In the genomic region with DNA sequence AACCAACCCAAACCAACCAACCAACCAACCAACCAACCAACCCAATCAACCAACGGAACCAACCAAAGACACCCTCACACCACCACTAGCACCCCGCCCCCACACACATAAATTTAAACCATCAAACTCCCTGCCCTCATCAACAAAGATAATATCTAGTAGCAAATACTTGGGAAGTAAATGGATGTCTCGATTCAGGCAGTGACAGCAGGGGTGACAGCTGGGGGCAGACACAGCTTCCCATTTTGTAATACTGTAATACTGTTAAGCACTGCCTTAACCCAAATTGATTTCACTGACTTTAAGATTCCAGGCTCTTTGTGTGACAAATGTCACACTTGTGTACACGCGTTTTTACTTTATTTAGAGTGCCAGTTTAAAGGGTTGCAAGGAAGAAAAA, we compare ENCODE assay signal across 8 mouse cellular contexts. TPM values are rescaled to one million over a fixed set of nuclear protein-coding genes. Genes with fewer than 3 reads are reported as not detected.
DNase-seq lines count a peak whose midpoint lies in the region; ATAC-seq and TF ChIP-seq lines count a peak whose summit lies in the region.

No protein-coding gene starts in this region.

- H3K9ac ChIP-seq in heart, embryonic 13.5 days = no peak overlapping the region; the same call in 1 of the 2 replicates
- no peak overlapping the region for H3K9ac ChIP-seq in hindbrain, postnatal 0 days (replicated peaks; ENCODE audit: low read length)

- ATAC-seq in heart, embryonic 13.5 days (ENCODE audit: extremely low read depth, insufficient number of reproducible peaks, low FRiP score, low TSS enrichment) = no peak
- peak; percentile 12 for ATAC-seq in hindbrain, postnatal 0 days
- ATAC-seq in megakaryocyte progenitor cell, adult 5-6 weeks (replicated peaks; ENCODE audit: poor library complexity) = 0 out of 2 replicates have a peak, but pooled peaks have one; percentile 12

- peaks cover 11% of the 10 kb centered on the region for H3K4me1 ChIP-seq in heart, embryonic 13.5 days
- H3K4me1 ChIP-seq in embryonic facial prominence, embryonic 10.5 days = peaks cover 18% of the 10 kb centered on the region
- no peaks in the 10 kb centered on the region for H3K4me1 ChIP-seq in hindbrain, postnatal 0 days (ENCODE audit: insufficient read depth, low read length)

- no peak overlapping the region for H3K27ac ChIP-seq in heart, embryonic 13.5 days (replicated peaks)
- H3K27ac ChIP-seq in embryonic facial prominence, embryonic 10.5 days (replicated peaks) = no peak overlapping the region
- H3K27ac ChIP-seq in hindbrain, postnatal 0 days = no peak overlapping the region

- intact Hi-C loops in left cerebral cortex, postnatal 25 days (cut with DNase I) = loop anchor here (5.0 to 10.0 kb wide), 3 partner anchors 274 to 1504 kb away; no protein-coding TSS in a partner anchor

- peaks cover 35% of the 10 kb centered on the region for H3K27me3 ChIP-seq in heart, embryonic 13.5 days (replicated peaks)
- H3K27me3 ChIP-seq in embryonic facial prominence, embryonic 10.5 days (replicated peaks; ENCODE audit: low read depth, poor library complexity, severe bottlenecking) = peaks cover 20% of the 10 kb centered on the region
- H3K27me3 ChIP-seq in hindbrain, postnatal 0 days (ENCODE audit: insufficient read depth, low read length) = no peaks in the 10 kb centered on the region

- 50% methylated on average over 5 of the region's 5 CpGs for WGBS in heart, embryonic 13.5 days
- 49% methylated on average over 5 of the region's 5 CpGs for WGBS in embryonic facial prominence, embryonic 10.5 days
- 47% methylated on average over 5 of the region's 5 CpGs for WGBS in hindbrain, postnatal 0 days

- TF ChIP-seq CTCF in hindbrain, postnatal 0 days (IDR thresholded peaks at IDR 0.05; ENCODE audit: low read depth) = no peak

- H3K4me2 ChIP-seq in heart, embryonic 13.5 days = peak overlapping the region; percentile 78
- peak overlapping the region; percentile 93 for H3K4me2 ChIP-seq in hindbrain, postnatal 0 days (ENCODE audit: low read depth, low read length)

- DNase-seq in heart, adult 11 months = no peak
- peak; percentile 11 for DNase-seq in embryonic facial prominence, embryonic 10.5 days (ENCODE audit: low spot score)
- DNase-seq in hindbrain, postnatal 0 days (ENCODE audit: low spot score) = no peak
- no peak for DNase-seq in thymus, postnatal 0 days (ENCODE audit: low spot score)
- DNase-seq in thymus, postnatal 4 days = no peak
- no peak for DNase-seq in left cerebral cortex, postnatal 25 days (ENCODE audit: low spot score in 2 of 2)

- no peaks in the 10 kb centered on the region for H3K36me3 ChIP-seq in heart, embryonic 13.5 days
- H3K36me3 ChIP-seq in embryonic facial prominence, embryonic 10.5 days (replicated peaks) = no peaks in the 10 kb centered on the region
- no peaks in the 10 kb centered on the region for H3K36me3 ChIP-seq in hindbrain, postnatal 0 days (ENCODE audit: insufficient read depth, low read length)

- H3K9me3 ChIP-seq in heart, embryonic 13.5 days = peaks cover 4% of the 10 kb centered on the region; the same call in 1 of the 2 replicates
- no peaks in the 10 kb centered on the region for H3K9me3 ChIP-seq in embryonic facial prominence, embryonic 10.5 days
- no peaks in the 10 kb centered on the region for H3K9me3 ChIP-seq in hindbrain, postnatal 0 days (ENCODE audit: low read length)

- H3K4me3 ChIP-seq in heart, embryonic 13.5 days = peak overlapping the region; percentile 67
- peak overlapping the region; percentile 77; the same call in 1 of the 2 replicates for H3K4me3 ChIP-seq in embryonic facial prominence, embryonic 10.5 days
- H3K4me3 ChIP-seq in hindbrain, postnatal 0 days (ENCODE audit: low read length) = peak overlapping the region; percentile 69

RNA-seq across cellular contexts. Expression of a gene that starts 1.2 kb away (rescaled TPM):
- polyA plus RNA-seq in heart, embryonic 13.5 days (2015; fragmentation: Nextera tagmentation; extraction: Ambion mirVana) = 9.4 and 11.7 TPM in 2 replicates
- 10.8 and 12.4 TPM in 2 replicates for polyA plus RNA-seq in embryonic facial prominence, embryonic 10.5 days (2016; fragmentation: Nextera tagmentation; extraction: Ambion mirVana)
- total RNA-seq in hindbrain, postnatal 0 days (2014; rRNA removed) = 8.1 and 11.7 TPM in 2 replicates
- 8.2 and 10.5 TPM in 2 replicates for polyA plus RNA-seq in hindbrain, postnatal 0 days (2015; fragmentation: Nextera tagmentation; extraction: Ambion mirVana)
- 1.9 and 2.8 TPM in 2 replicates for total RNA-seq in megakaryocyte progenitor cell, adult 5-6 weeks (2015)
- total RNA-seq in megakaryocyte progenitor cell, adult 5-6 weeks (2017) = 0.42 and 1.0 TPM in 2 replicates
- polyA plus RNA-seq in thymus, postnatal 0 days (2015; fragmentation: Nextera tagmentation; extraction: Ambion mirVana) = 46.0 and 49.9 TPM in 2 replicates
- 10 to 100 TPM; 10.0 to 13.7 TPM for total RNA-seq in left cerebral cortex, postnatal 25 days (2021)
